Mouse (Mus musculus) myocyte (in vitro differentiated cells): ENCODE data around the gene Iqsec1. TPM values are rescaled to one million over a fixed set of nuclear protein-coding genes. Genes with fewer than 3 reads are reported as not detected.

Experiments
- H3K27me3 ChIP-seq: one replicate; pipeline ENCODE4 v1.6.1; 2011; ENCODE audit not compliant: control insufficient read depth, insufficient read depth, insufficient read length
- H3K36me3 ChIP-seq: one replicate; pipeline ENCODE4 v1.6.1; 2011; ENCODE audit not compliant: control insufficient read depth, insufficient read depth
- H3K4me2 ChIP-seq: one replicate; pipeline ENCODE4 v1.6.1; 2011; ENCODE audit warnings: low read depth, control low read depth
- H3K4me3 ChIP-seq: one replicate; pipeline ENCODE4 v1.5.1; 2011; ENCODE audit warnings: mild to moderate bottlenecking, control low read depth, moderate library complexity
- H3K79me2 ChIP-seq: one replicate; pipeline ENCODE4 v1.6.1; 2011; ENCODE audit not compliant: control insufficient read depth, insufficient read depth
- H3ac ChIP-seq: one replicate; pipeline ENCODE4 v1.6.1; 2011; ENCODE audit not compliant: control insufficient read depth, insufficient read length
- CEBPB ChIP-seq: IDR thresholded peaks from 2 replicates; pipeline ENCODE4 v1.6.1; 2011; ENCODE audit warnings: mild to moderate bottlenecking, moderate library complexity; ENCODE audit not compliant: poor library complexity, insufficient read depth, severe bottlenecking
- E2F4 ChIP-seq: IDR thresholded peaks from one replicate; pipeline ENCODE4 v1.6.1; 2011; ENCODE audit warnings: mild to moderate bottlenecking, control low read depth, moderate library complexity; ENCODE audit not compliant: insufficient read depth
- MAX ChIP-seq: IDR thresholded peaks from one replicate; pipeline ENCODE4 v1.6.1; 2011; ENCODE audit warnings: low read depth, mild to moderate bottlenecking, control low read depth
- MYOD1 ChIP-seq, 3 experiments: IDR thresholded peaks; one replicate each; pipeline ENCODE4 v1.6.1; 2011; ENCODE audit warnings: control low read depth in 2 of 3, low read depth in 2 of 3, mild to moderate bottlenecking in 2 of 3, moderate library complexity in 1 of 3; ENCODE audit not compliant: insufficient read length in 2 of 3, control insufficient read depth in 1 of 3
- MYOG ChIP-seq, 3 experiments: IDR thresholded peaks; one replicate each; pipeline ENCODE4 v1.6.1; 2011; ENCODE audit warnings: control low read depth in 2 of 3, low read depth in 2 of 3, mild to moderate bottlenecking in 2 of 3; ENCODE audit not compliant: insufficient read length in 2 of 3, control insufficient read depth in 1 of 3, insufficient read depth in 1 of 3
- POLR2A ChIP-seq: IDR thresholded peaks from one replicate; pipeline ENCODE4 v1.6.1; 2011; ENCODE audit warnings: low read depth, mild to moderate bottlenecking, control low read depth, moderate library complexity; ENCODE audit not compliant: insufficient read length
- POLR2AphosphoS2 ChIP-seq: IDR thresholded peaks from one replicate; pipeline ENCODE4 v1.6.1; 2011; ENCODE audit warnings: low read depth, control low read depth; ENCODE audit not compliant: insufficient read length
- REST ChIP-seq: IDR thresholded peaks from one replicate; pipeline ENCODE4 v1.6.1; 2011; ENCODE audit warnings: mild to moderate bottlenecking, control low read depth, moderate library complexity; ENCODE audit not compliant: insufficient read depth, insufficient read length
- SRF ChIP-seq: IDR thresholded peaks from one replicate; pipeline ENCODE4 v1.6.1; 2011; ENCODE audit warnings: low read depth; ENCODE audit not compliant: control insufficient read depth, insufficient read length
- TCF12 ChIP-seq: IDR thresholded peaks from one replicate; pipeline ENCODE4 v1.6.1; 2011; ENCODE audit warnings: mild to moderate bottlenecking, control low read depth; ENCODE audit not compliant: poor library complexity, insufficient read depth, severe bottlenecking
- TCF3 ChIP-seq: IDR thresholded peaks from one replicate; pipeline ENCODE4 v1.6.1; 2011; ENCODE audit warnings: low read depth, control low read depth; ENCODE audit not compliant: insufficient read length
- USF1 ChIP-seq: IDR thresholded peaks from one replicate; pipeline ENCODE4 v1.6.1; 2011; ENCODE audit warnings: low read depth, mild to moderate bottlenecking, control low read depth, moderate library complexity
- polyA plus RNA-seq: library from polyadenylated mRNA; unstranded; fragments of >200 nt; fragmentation: generic; extraction: Trizol; gene quantifications from one replicate; pipeline ENCODE4 v1.2.1, GENCODE M21; 2012; ENCODE audit warnings: missing spikeins

Gene Iqsec1
- polyA plus RNA-seq, 1 experiment, result 43.4 TPM

GRCm38 (mm10) chr6:90969341-90969871 is 19.1 kb downstream of the Iqsec1 start:
- Histone ChIP-seq H3K79me2 (no peaks in the 10 kb centered on the region), H3ac (no peak overlapping the region), H3K4me2 (no peak overlapping the region), H3K4me3 (no peak overlapping the region), H3K36me3 (no peaks in the 10 kb centered on the region), H3K27me3 (peaks cover 18% of the 10 kb centered on the region)
- no peak for TF ChIP-seq TCF3
- no peak for TF ChIP-seq USF1
- no peak for TF ChIP-seq MYOG (IDR thresholded peaks at IDR 0.05; ENCODE audit: control insufficient read depth in 1 of 3, insufficient read depth in 1 of 3, insufficient read length in 2 of 3, low read depth in 2 of 3)
- TF ChIP-seq MYOD1 (IDR thresholded peaks at IDR 0.05; ENCODE audit: control insufficient read depth in 1 of 3, insufficient read length in 2 of 3, low read depth in 2 of 3), result no peak
- TF ChIP-seq POLR2AphosphoS2, result no peak
- no peak for TF ChIP-seq REST
- no peak for TF ChIP-seq POLR2A
- TF ChIP-seq E2F4, result no peak
- TF ChIP-seq SRF, result no peak
- TF ChIP-seq MAX, result no peak
- no peak for TF ChIP-seq CEBPB
- TF ChIP-seq TCF12, result no peak

DNA sequence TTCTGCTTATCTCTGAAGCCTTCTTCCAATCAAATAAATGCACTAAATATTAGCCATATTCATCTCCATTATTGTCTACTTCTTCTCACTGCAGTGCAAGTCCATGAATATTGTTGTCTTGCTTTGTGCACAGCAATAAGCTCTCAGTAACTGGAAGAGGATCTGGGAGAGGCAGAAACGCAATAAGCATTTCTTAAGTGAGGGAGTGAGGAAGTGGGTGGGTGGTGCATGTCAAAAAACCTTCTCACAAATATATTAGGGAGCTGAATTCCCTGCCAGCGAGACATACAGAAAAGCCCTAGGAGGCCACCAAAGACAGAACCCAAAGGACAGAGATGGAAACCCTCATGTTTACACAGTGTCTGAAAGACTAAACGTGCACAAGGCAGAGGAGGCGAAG is 35.1 kb downstream of the Iqsec1 start:
- Histone ChIP-seq H3K27me3 (no peaks in the 10 kb centered on the region), H3K36me3 (no peaks in the 10 kb centered on the region), H3K79me2 (no peaks in the 10 kb centered on the region), H3ac (no peak overlapping the region), H3K4me3 (no peak overlapping the region), H3K4me2 (no peak overlapping the region)
- TF ChIP-seq REST, result no peak
- no peak for TF ChIP-seq CEBPB
- TF ChIP-seq SRF, result no peak
- TF ChIP-seq USF1, result no peak
- no peak for TF ChIP-seq E2F4
- no peak for TF ChIP-seq MYOD1 (IDR thresholded peaks at IDR 0.05; ENCODE audit: control insufficient read depth in 1 of 3, insufficient read length in 2 of 3, low read depth in 2 of 3)
- no peak for TF ChIP-seq TCF12
- TF ChIP-seq MYOG (IDR thresholded peaks at IDR 0.05; ENCODE audit: control insufficient read depth in 1 of 3, insufficient read depth in 1 of 3, insufficient read length in 2 of 3, low read depth in 2 of 3), result no peak
- no peak for TF ChIP-seq TCF3
- TF ChIP-seq POLR2AphosphoS2, result no peak
- TF ChIP-seq MAX, result no peak
- TF ChIP-seq POLR2A, result no peak

DNA sequence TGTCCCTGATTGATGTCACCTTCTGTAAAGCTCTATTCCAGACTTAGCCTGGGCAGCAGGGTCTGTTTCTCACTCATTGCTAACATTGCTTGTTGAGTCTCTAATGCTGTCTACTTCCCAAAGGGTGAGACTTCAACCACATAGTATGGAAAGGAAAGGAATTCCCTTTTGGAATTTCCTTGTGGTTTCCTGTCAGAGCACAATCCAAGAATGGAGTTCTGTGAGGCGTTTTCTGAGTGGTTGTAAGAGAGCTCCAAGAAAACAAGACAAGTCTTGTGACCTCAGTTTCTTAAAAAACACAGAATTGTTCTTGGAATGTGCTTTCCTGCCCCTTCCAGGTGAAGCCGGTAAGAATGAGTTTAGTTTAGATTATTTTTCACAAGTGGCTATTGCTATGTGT is 37.5 kb downstream of the Iqsec1 start:
- H3K36me3 ChIP-seq, result no peaks in the 10 kb centered on the region
- H3K4me3 ChIP-seq, result no peak overlapping the region
- no peak for TF ChIP-seq REST
- no peak for TF ChIP-seq USF1
- no peak for TF ChIP-seq MAX
- no peak for TF ChIP-seq POLR2AphosphoS2
- no peak for TF ChIP-seq POLR2A
- no peak for TF ChIP-seq CEBPB
- no peak for TF ChIP-seq MYOG (IDR thresholded peaks at IDR 0.05; ENCODE audit: control insufficient read depth in 1 of 3, insufficient read depth in 1 of 3, insufficient read length in 2 of 3, low read depth in 2 of 3)
- TF ChIP-seq SRF, result no peak
- no peak for TF ChIP-seq TCF12
- TF ChIP-seq MYOD1 (IDR thresholded peaks at IDR 0.05; ENCODE audit: control insufficient read depth in 1 of 3, insufficient read length in 2 of 3, low read depth in 2 of 3), result no peak
- no peak for TF ChIP-seq E2F4
- H3K79me2 ChIP-seq, result no peaks in the 10 kb centered on the region
- H3ac ChIP-seq, result no peak overlapping the region
- H3K4me2 ChIP-seq, result no peak overlapping the region
- H3K27me3 ChIP-seq, result no peaks in the 10 kb centered on the region

DNA sequence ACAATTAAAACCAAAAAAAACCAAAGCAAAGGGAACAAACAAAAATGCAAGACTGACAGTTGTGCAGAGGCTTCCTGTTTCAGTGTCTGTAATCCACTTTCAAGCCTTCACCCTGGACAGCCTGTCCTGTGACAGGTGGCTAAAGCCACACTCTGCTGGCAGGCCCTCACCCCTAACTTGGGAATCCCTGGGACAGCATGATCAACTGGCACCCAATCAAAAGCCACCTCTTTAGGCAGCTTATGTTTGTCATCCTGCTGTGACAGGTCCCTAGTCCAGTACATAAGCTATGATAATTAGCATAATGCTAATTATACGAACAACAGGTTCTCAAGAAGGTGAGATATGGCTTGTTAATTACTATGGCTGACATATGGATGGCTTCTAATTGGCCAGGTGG is 40.4 kb downstream of the Iqsec1 start:
- H3K4me2 ChIP-seq, result no peak overlapping the region
- H3ac ChIP-seq, result no peak overlapping the region
- no peak overlapping the region for H3K4me3 ChIP-seq
- TF ChIP-seq E2F4 (no peak), MYOG (IDR thresholded peaks at IDR 0.05; ENCODE audit: control insufficient read depth in 1 of 3, insufficient read depth in 1 of 3, insufficient read length in 2 of 3, low read depth in 2 of 3) (no peak), SRF (no peak), CEBPB (no peak), REST (no peak), TCF3 (no peak), TCF12 (no peak), MAX (no peak)
- no peaks in the 10 kb centered on the region for H3K36me3 ChIP-seq
- H3K79me2 ChIP-seq, result no peaks in the 10 kb centered on the region
- H3K27me3 ChIP-seq, result no peaks in the 10 kb centered on the region
